Mouse (Mus musculus): ENCODE measurements around the gene Umps.

Umps gene

DNA sequence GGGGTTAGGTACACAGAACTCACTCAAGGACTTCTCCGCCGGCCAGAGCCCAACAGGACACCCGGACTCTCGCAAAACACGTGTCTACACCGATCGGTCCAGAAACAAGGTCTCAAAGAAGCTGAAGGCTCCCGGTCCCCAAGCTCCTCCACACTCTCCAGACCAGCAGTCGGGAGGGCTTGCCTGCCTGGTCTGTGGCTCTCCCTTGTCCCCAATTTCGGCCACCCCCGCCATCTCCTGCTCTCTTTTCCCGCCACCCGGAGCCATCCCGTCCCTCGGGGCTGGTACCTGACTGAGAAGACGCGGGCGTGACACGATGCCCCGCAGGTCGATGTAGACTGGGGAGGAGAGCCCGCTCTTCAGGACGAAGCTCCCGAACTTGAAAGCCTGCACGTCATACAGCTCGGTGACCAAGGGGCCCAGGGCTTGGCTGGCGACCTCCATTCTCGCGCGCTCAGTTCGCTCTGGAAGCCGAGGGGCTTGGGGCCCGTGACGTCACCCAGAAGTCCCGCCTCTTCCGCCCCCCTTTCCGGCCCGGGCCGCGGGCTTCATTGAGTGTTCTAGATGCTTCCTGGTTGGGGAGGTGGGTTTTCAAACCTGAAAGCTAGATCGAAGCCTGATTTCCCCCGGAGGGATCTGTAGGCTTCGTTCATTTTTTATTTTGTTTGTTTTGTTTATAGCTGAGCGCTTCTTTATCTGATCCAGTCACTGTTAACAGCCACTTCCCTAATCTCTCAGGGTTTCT lies at the start of gene Umps:
Gene Umps (minus strand): TSS at position 501 of the 745 bp plus-strand sequence.
- in situ Hi-C loops (cut with MboI), result no loop called here

DNA sequence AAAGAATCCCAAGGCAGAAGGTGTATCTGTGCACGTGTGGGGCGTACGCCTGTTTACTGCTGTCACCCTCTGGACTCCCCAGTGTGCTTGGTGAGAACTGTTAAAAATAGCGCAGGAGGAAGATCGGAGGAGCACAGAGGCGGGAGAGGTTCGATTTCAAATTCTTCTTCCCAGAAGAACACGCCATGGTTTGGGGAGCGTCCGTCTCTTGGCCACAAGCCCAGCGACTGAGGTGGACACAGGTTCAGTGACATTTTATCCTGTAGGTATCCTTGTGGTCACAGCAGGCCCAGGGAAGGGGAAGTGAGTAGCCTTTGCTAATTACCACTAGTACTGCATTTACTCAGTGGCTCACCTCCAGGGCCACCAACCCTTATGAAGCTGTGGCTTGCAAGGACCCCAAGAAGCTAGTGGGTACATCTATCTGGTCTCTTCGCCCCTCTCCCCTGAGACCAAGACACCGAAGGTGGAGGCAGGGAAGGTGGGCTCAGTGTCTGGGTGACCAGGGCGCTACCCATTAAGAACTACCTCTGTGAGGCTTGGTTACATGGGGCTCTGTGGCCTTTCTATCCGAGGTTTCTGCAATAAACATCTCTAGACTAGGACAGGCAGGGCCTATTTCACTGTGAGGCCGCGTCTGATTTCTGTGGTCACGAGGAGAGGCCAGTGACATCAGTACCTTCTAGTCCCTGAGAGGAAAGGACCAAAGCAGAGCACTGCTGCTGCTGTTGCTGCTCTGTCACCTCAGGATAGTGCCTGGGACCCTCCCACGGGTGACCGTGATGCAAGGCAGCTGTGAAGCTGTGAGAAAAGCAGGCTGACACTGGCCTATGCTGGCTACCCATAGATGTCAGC lies 45.4 kb upstream of the Umps start:
- in situ Hi-C loops (cut with MboI), result no loop called here

DNA sequence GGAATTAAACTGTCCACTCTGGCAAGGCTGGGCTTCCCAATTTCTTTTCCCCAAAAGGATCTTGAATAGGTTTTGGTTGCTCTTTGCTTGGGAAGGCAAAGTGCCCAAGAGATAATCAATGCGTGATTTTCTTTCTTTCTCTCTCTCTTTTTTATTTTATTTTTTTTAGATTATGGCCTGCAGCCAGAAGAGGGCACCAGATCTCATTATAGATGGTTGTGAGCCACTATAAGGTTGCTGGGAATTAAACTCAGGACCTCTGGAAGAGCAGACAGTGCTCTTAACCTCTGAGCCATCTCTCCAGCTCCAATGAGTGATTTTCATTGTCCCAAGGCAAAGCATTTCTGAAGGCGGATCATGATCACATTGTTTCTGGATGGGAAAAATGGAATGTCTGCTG lies 42.7 kb upstream of the Umps start:
- in situ Hi-C loops (cut with MboI), result no loop called here

GRCm38 (mm10) chr16:34005986-34006385 lies 39.1 kb upstream of the Umps start:
- in situ Hi-C loops (cut with MboI), result no loop called here

DNA sequence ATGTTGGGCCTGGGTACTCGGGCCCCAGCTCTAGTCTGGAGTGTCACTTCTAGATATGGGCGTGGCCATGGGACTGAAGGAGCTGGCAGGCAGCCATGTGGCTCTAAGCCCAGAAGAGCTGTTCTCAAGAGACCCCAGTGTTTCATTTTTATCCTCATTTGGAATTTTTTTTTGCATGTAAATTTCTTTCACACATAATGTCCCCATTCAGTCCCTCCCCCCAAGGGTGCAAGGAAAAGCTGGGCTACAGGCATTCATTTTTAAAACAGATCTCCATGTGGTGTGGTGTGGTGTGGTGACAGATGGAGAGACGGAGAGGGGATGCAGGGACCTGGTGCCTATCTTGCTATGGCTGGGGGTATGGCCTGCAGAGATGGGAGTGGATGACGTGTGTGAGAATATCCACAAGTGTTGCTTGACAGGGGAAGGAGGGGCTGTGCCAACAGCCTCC lies 37.3 kb upstream of the Umps start:
- in situ Hi-C loops (cut with MboI), result no loop called here

GRCm38 (mm10) chr16:34003566-34004127 lies 36.8 kb upstream of the Umps start:
- in situ Hi-C loops (cut with MboI), result no loop called here

- in situ Hi-C loops (cut with MboI), result no loop called here
These were observed 33.9 kb upstream of the Umps start for GRCm38 (mm10) chr16:34000715-34001114.

- in situ Hi-C loops (cut with MboI), result no loop called here
These were observed 32.5 kb upstream of the Umps start for GRCm38 (mm10) chr16:33999388-33999787.

DNA sequence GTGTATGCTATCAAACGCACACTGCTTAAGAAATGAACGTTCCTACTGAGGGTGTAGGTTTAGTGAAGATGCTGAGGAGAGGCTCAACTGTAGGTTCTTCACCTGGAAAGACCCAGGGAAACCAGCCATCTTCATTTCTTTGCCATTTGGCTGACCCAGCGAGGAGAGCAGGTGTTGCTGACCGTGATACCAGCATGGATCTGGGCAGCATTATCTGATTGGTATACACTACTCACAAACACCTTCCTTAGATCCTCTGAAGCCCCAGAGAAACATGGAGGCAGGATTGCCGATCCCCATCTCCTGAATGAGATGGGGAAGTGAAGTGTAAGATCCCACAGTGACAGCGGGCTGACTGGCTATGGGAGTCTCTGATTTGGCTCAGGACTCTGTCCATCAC lies 31.2 kb upstream of the Umps start:
- in situ Hi-C loops (cut with MboI), result no loop called here

DNA sequence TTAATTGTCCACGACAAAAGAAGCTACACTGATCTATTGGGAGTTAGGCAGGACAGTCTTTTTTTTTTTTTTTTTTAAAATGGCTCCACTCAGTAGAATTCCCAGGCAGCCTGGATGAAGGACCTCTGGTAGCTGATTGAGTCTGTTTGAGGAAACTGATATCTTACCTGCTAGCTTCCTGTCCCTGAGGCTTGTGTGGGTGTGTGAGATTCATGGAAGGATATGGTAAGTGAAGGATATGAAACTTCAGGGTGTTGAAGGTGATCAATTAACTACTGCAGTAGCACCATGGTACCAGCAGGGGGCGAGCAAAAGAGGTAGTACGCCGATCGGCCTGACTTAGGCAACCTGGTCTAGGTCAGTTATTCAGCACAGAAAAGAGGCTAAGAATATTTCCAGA lies 29.2 kb upstream of the Umps start:
- in situ Hi-C loops (cut with MboI), result no loop called here

GRCm38 (mm10) chr16:33995496-33995895 lies 28.7 kb upstream of the Umps start:
- in situ Hi-C loops (cut with MboI), result no loop called here

- in situ Hi-C loops (cut with MboI), result loop anchor here (5.0 kb wide), 1 partner anchor 123 kb away; no protein-coding TSS in a partner anchor
These were observed 27.5 kb upstream of the Umps start for GRCm38 (mm10) chr16:33994321-33994720.

- in situ Hi-C loops (cut with MboI), result loop anchor here (5.0 kb wide), 1 partner anchor 127 kb away; no protein-coding TSS in a partner anchor
These were observed 23.9 kb upstream of the Umps start for GRCm38 (mm10) chr16:33990712-33991111.

- in situ Hi-C loops (cut with MboI), result no loop called here
These were observed 22.3 kb upstream of the Umps start for GRCm38 (mm10) chr16:33989106-33989505.

DNA sequence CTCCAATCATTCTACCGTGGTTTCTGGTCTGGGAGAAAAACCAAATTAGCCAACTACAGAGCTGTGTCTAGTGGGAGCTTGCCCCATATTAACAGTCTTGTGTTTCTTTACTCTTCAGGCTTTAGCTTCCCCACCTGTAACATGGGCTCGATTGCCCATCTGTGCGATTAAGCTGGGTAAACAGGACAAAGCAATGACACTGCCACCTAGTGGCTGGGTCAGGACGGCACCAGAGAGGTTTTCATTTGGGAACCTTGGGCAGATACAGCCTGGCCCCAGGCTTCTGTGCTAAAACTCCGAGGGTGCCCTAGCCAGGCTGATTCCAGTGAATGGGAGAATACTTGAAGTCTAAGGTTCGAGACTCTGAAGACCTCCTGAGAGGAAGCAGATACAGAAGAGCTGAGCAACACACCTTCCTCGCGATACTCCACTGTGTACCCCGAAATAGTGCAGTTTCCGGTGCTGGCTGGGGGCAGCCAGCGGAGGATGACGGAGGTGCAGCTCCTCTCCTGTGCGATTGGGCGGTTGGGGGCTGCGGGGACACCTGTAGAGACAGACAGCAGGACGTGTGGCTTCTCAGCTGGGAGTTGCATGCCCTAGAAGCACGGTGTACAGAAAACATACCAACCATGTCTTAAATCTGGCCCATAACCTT lies 21.6 kb upstream of the Umps start:
- in situ Hi-C loops (cut with MboI), result no loop called here

- in situ Hi-C loops (cut with MboI), result no loop called here
These were observed 20.2 kb upstream of the Umps start for GRCm38 (mm10) chr16:33986993-33987392.

GRCm38 (mm10) chr16:33985372-33985771 lies 18.5 kb upstream of the Umps start:
- in situ Hi-C loops (cut with MboI), result no loop called here

GRCm38 (mm10) chr16:33983712-33984111 lies 16.9 kb upstream of the Umps start:
- in situ Hi-C loops (cut with MboI), result no loop called here

DNA sequence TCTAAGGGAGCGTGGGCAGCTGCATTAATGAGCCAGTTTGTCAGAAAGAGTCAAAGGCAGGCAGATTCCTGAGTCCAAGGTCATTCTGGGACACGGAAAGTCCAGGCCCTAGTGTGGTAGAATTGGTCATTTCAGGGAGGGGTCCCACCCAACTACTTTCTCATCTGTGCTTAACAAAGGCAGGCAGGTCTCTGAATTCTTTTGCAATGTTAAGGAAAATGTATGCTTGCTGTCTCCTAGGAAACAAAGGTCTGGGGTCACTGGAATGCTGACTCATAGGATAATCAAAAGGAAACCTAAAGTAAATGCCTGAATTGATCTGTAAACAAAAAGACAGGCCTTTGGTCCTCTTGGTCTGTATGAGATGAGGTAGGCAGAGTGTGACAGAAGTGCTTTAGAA lies 13.0 kb upstream of the Umps start:
- in situ Hi-C loops (cut with MboI), result no loop called here

DNA sequence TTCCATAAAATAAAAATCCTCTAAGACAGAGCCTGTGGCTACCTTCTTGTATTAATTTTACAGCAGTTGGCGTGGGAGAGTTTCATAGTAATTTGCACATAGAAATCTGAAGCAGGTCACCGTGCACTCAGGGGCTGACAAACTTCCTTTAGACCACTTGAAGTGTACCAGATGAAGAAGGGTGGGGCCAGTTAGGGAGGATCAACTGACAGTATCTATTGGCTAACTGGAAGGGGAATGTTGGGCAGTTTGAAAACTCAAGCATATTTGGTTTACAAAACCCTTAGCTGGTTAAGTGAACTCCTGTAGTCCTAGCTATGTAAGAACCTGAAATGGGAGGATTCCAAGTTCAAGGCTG lies 424 bp upstream of the Umps start:
- in situ Hi-C loops (cut with MboI), result no loop called here

- in situ Hi-C loops (cut with MboI), result no loop called here
These were observed 830 bp downstream of the Umps start for GRCm38 (mm10) chr16:33965878-33966537.

GRCm38 (mm10) chr16:33963509-33963908 lies 3.3 kb downstream of the Umps start:
- in situ Hi-C loops (cut with MboI), result no loop called here

Data from mature B cell (primary cell).